Mouse (Mus musculus): Measurements from ENCODE around the gene Mto1. TPM values are rescaled to one million over a fixed set of nuclear protein-coding genes. Genes with fewer than 3 reads are reported as not detected.

Mto1 gene
- total and polyA plus RNA-seq, 2 experiments from 2014 or later: 20.9 to 25.7 TPM

- 41% methylated on average over 14 of the region's 14 CpGs for WGBS
- Histone ChIP-seq H3K4me1 (ENCODE audit: insufficient read depth, low read length) (0 out of 2 replicates have a peak, but pooled peaks cover 9% of the 10 kb centered on the region), H3K9ac (replicated peaks; ENCODE audit: low read length) (peak overlapping the region; percentile 42; the same call in 1 of the 2 replicates)
Measured at GRCm38 (mm10) chr9:78521689-78522088, 73.7 kb downstream of the Mto1 start.

More at GRCm38 (mm10) chr9:78521689-78522088, 73.7 kb downstream of the Mto1 start:
- Histone ChIP-seq H3K4me2 (ENCODE audit: low read depth, low read length) (peak overlapping the region; percentile 77), H3K36me3 (ENCODE audit: insufficient read depth, low read length) (no peaks in the 10 kb centered on the region), H3K4me3 (ENCODE audit: low read length) (peak overlapping the region; percentile 36), H3K9me3 (ENCODE audit: low read length) (no peaks in the 10 kb centered on the region), H3K27me3 (ENCODE audit: insufficient read depth, low read length) (no peaks in the 10 kb centered on the region), H3K27ac (peak overlapping the region; percentile 83; the same call in 1 of the 2 replicates)
- peak; percentile 66 for DNase-seq (ENCODE audit: low spot score)
- 0 out of 2 replicates have a peak, but pooled peaks have one; percentile 8 for ATAC-seq
- peak; percentile 61 for TF ChIP-seq CTCF (IDR thresholded peaks at IDR 0.05; ENCODE audit: low read depth)

Small RNA genes within 50 kb of the gene (microRNA-seq; reads per million reads assigned to microRNA genes)
- 0 to 0.18 reads per million in 2 experiments for gene Gm26377

Other genes with a start within 250 kb of the Mto1 start
- gene Gsta1, start 217.6 kb upstream of the Mto1 start, total RNA-seq (2014; rRNA removed): not detected in 2 replicates
- gene Gsta1, start 217.6 kb upstream of the Mto1 start, polyA plus RNA-seq (2015; fragmentation: Nextera tagmentation; extraction: Ambion mirVana): not detected in 2 replicates
- not detected in 2 replicates for gene Gm3776, start 191.1 kb upstream of the Mto1 start, total RNA-seq (2014; rRNA removed)
- not detected in 2 replicates for gene Gm3776, start 191.1 kb upstream of the Mto1 start, polyA plus RNA-seq (2015; fragmentation: Nextera tagmentation; extraction: Ambion mirVana)
- not detected in 2 replicates for gene Gm10639, start 158.3 kb upstream of the Mto1 start, total RNA-seq (2014; rRNA removed)
- gene Gm10639, start 158.3 kb upstream of the Mto1 start, polyA plus RNA-seq (2015; fragmentation: Nextera tagmentation; extraction: Ambion mirVana): not detected in 2 replicates
- gene Omt2a, start 133.4 kb upstream of the Mto1 start, total RNA-seq (2014; rRNA removed): not detected in 2 replicates
- not detected in 2 replicates for gene Omt2a, start 133.4 kb upstream of the Mto1 start, polyA plus RNA-seq (2015; fragmentation: Nextera tagmentation; extraction: Ambion mirVana)
- gene Omt2b, start 120.6 kb upstream of the Mto1 start, total RNA-seq (2014; rRNA removed): not detected in 2 replicates
- gene Omt2b, start 120.6 kb upstream of the Mto1 start, polyA plus RNA-seq (2015; fragmentation: Nextera tagmentation; extraction: Ambion mirVana): not detected in 2 replicates
- not detected in 2 replicates for gene Gsta2, start 92.4 kb upstream of the Mto1 start, total RNA-seq (2014; rRNA removed)
- gene Gsta2, start 92.4 kb upstream of the Mto1 start, polyA plus RNA-seq (2015; fragmentation: Nextera tagmentation; extraction: Ambion mirVana): not detected in 2 replicates
- 1.4 and 1.8 TPM in 2 replicates for gene Dppa5a, start 80.0 kb upstream of the Mto1 start, total RNA-seq (2014; rRNA removed)
- 5.8 and 6.2 TPM in 2 replicates for gene Dppa5a, start 80.0 kb upstream of the Mto1 start, polyA plus RNA-seq (2015; fragmentation: Nextera tagmentation; extraction: Ambion mirVana)
- 1.7 and 2.9 TPM in 2 replicates for gene Ooep, start 69.5 kb upstream of the Mto1 start, total RNA-seq (2014; rRNA removed)
- 4.5 and 4.7 TPM in 2 replicates for gene Ooep, start 69.5 kb upstream of the Mto1 start, polyA plus RNA-seq (2015; fragmentation: Nextera tagmentation; extraction: Ambion mirVana)
- gene Ddx43, start 52.4 kb upstream of the Mto1 start, total RNA-seq (2014; rRNA removed): 0.72 TPM in 1 of 2 replicates, not detected in the other
- 0.38 and 0.59 TPM in 2 replicates for gene Ddx43, start 52.4 kb upstream of the Mto1 start, polyA plus RNA-seq (2015; fragmentation: Nextera tagmentation; extraction: Ambion mirVana)
- 0.61 and 0.63 TPM in 2 replicates for gene Cgas, start 5.0 kb upstream of the Mto1 start, total RNA-seq (2014; rRNA removed)
- gene Cgas, start 5.0 kb upstream of the Mto1 start, polyA plus RNA-seq (2015; fragmentation: Nextera tagmentation; extraction: Ambion mirVana): 0.71 and 0.88 TPM in 2 replicates
- gene Gm17324, start 578 bp downstream of the Mto1 start, total RNA-seq (2014; rRNA removed): 2.5 TPM in 1 of 2 replicates, not detected in the other
- 2.3 and 3.4 TPM in 2 replicates for gene Gm17324, start 578 bp downstream of the Mto1 start, polyA plus RNA-seq (2015; fragmentation: Nextera tagmentation; extraction: Ambion mirVana)
- 5,514 and 5,628 TPM in 2 replicates for gene Eef1a1, start 40.9 kb downstream of the Mto1 start, total RNA-seq (2014; rRNA removed)
- 2,472 and 2,549 TPM in 2 replicates for gene Eef1a1, start 40.9 kb downstream of the Mto1 start, polyA plus RNA-seq (2015; fragmentation: Nextera tagmentation; extraction: Ambion mirVana)
- gene Slc17a5, start 139.8 kb downstream of the Mto1 start, total RNA-seq (2014; rRNA removed): 9.9 and 10.2 TPM in 2 replicates
- gene Slc17a5, start 139.8 kb downstream of the Mto1 start, polyA plus RNA-seq (2015; fragmentation: Nextera tagmentation; extraction: Ambion mirVana): 15.5 and 16.6 TPM in 2 replicates
- gene Cd109, start 167.3 kb downstream of the Mto1 start, total RNA-seq (2014; rRNA removed): 2.1 and 3.2 TPM in 2 replicates
- gene Cd109, start 167.3 kb downstream of the Mto1 start, polyA plus RNA-seq (2015; fragmentation: Nextera tagmentation; extraction: Ambion mirVana): 1.3 and 1.7 TPM in 2 replicates